Mouse (Mus musculus): ENCODE measurements at regions not wholly inside any gene's neighbourhood (a gene's known extent, or its start where the extent isn't known, plus 50 kb on each side); places are given as distances from the start of the nearest gene placed in this dataset.

- no peak for ATAC-seq
- no peaks in the 10 kb centered on the region for H3K4me1 ChIP-seq (ENCODE audit: insufficient read depth, low read depth, low read length)
- H3K9ac ChIP-seq (replicated peaks; ENCODE audit: low read depth): no peak overlapping the region
- WGBS: 89% methylated on average over 9 of the region's 9 CpGs
- H3K4me3 ChIP-seq (ENCODE audit: low read depth, low read length): no peak overlapping the region
- no peaks in the 10 kb centered on the region for H3K9me3 ChIP-seq (ENCODE audit: low read length)
- H3K27ac ChIP-seq (ENCODE audit: low read length): no peak overlapping the region
- DNase-seq (ENCODE audit: low spot score): no peak
- TF ChIP-seq CTCF (IDR thresholded peaks at IDR 0.05): no peak
- no peak for TF ChIP-seq EP300 (IDR thresholded peaks at IDR 0.05)
- H3K36me3 ChIP-seq (ENCODE audit: insufficient read depth, low read length): no peaks in the 10 kb centered on the region
- no peaks in the 10 kb centered on the region for H3K27me3 ChIP-seq (replicated peaks; ENCODE audit: insufficient read depth, low read length)
- H3K4me2 ChIP-seq (replicated peaks; ENCODE audit: low read depth, low read length): no peak overlapping the region
Observed at GRCm38 (mm10) chr9:67165486-67165885, 116.3 kb upstream of the Tpm1 start.

- no peak overlapping the region for H3K9ac ChIP-seq (replicated peaks; ENCODE audit: low read depth)
- 31% methylated on average over 6 of the region's 6 CpGs for WGBS
- DNase-seq (ENCODE audit: low spot score) (no peak), ATAC-seq (no peak)
- no peaks in the 10 kb centered on the region for H3K36me3 ChIP-seq (ENCODE audit: insufficient read depth, low read length)
- no peak for TF ChIP-seq CTCF (IDR thresholded peaks at IDR 0.05)
- no peak for TF ChIP-seq EP300 (IDR thresholded peaks at IDR 0.05)
- H3K27ac ChIP-seq (ENCODE audit: low read length): no peak overlapping the region
- no peak overlapping the region for H3K4me2 ChIP-seq (replicated peaks; ENCODE audit: low read depth, low read length)
- H3K9me3 ChIP-seq (ENCODE audit: low read length): no peaks in the 10 kb centered on the region
- H3K27me3 ChIP-seq (replicated peaks; ENCODE audit: insufficient read depth, low read length): no peaks in the 10 kb centered on the region
- no peak overlapping the region for H3K4me3 ChIP-seq (ENCODE audit: low read depth, low read length)
- H3K4me1 ChIP-seq (ENCODE audit: insufficient read depth, low read depth, low read length): no peaks in the 10 kb centered on the region
Observed at GRCm38 (mm10) chr9:67163746-67164145, 114.5 kb upstream of the Tpm1 start.

- TF ChIP-seq EP300 (IDR thresholded peaks at IDR 0.05) (no peak), CTCF (IDR thresholded peaks at IDR 0.05) (no peak)
- Histone ChIP-seq H3K9me3 (ENCODE audit: low read length) (no peaks in the 10 kb centered on the region), H3K4me2 (replicated peaks; ENCODE audit: low read depth, low read length) (no peak overlapping the region), H3K27me3 (replicated peaks; ENCODE audit: insufficient read depth, low read length) (no peaks in the 10 kb centered on the region), H3K9ac (replicated peaks; ENCODE audit: low read depth) (no peak overlapping the region), H3K4me1 (ENCODE audit: insufficient read depth, low read depth, low read length) (no peaks in the 10 kb centered on the region), H3K4me3 (ENCODE audit: low read depth, low read length) (no peak overlapping the region), H3K27ac (ENCODE audit: low read length) (no peak overlapping the region), H3K36me3 (ENCODE audit: insufficient read depth, low read length) (no peaks in the 10 kb centered on the region)
- WGBS: 51% methylated on average over 3 of the region's 3 CpGs
- ATAC-seq (0 out of 2 replicates have a peak, but pooled peaks have one; percentile 16), DNase-seq (ENCODE audit: low spot score) (no peak)
Observed at GRCm38 (mm10) chr9:67160785-67161455, 111.7 kb upstream of the Tpm1 start.

- Histone ChIP-seq H3K4me1 (ENCODE audit: insufficient read depth, low read depth, low read length) (no peaks in the 10 kb centered on the region), H3K9ac (replicated peaks; ENCODE audit: low read depth) (no peak overlapping the region), H3K36me3 (ENCODE audit: insufficient read depth, low read length) (no peaks in the 10 kb centered on the region), H3K4me2 (replicated peaks; ENCODE audit: low read depth, low read length) (no peak overlapping the region), H3K27ac (ENCODE audit: low read length) (no peak overlapping the region), H3K4me3 (ENCODE audit: low read depth, low read length) (no peak overlapping the region), H3K9me3 (ENCODE audit: low read length) (no peaks in the 10 kb centered on the region), H3K27me3 (replicated peaks; ENCODE audit: insufficient read depth, low read length) (no peaks in the 10 kb centered on the region)
- no peak for TF ChIP-seq CTCF (IDR thresholded peaks at IDR 0.05)
- no peak for TF ChIP-seq EP300 (IDR thresholded peaks at IDR 0.05)
- WGBS: 88% methylated on average over 5 of the region's 5 CpGs
- ATAC-seq (no peak), DNase-seq (ENCODE audit: low spot score) (no peak)
Observed at GRCm38 (mm10) chr9:67160350-67160749, 111.1 kb upstream of the Tpm1 start.

GRCm38 (mm10) chr9:67156590-67157259, 107.5 kb upstream of the Tpm1 start:
- no peak overlapping the region for H3K27ac ChIP-seq (ENCODE audit: low read length)
- peak; percentile 66 for DNase-seq (ENCODE audit: low spot score)

GRCm38 (mm10) chr9:67154062-67154461, 104.9 kb upstream of the Tpm1 start:
- ATAC-seq: no peak
- no peak overlapping the region for H3K9ac ChIP-seq (replicated peaks; ENCODE audit: low read depth)
- H3K4me1 ChIP-seq (ENCODE audit: insufficient read depth, low read depth, low read length): peaks cover 14% of the 10 kb centered on the region
- H3K27me3 ChIP-seq (replicated peaks; ENCODE audit: insufficient read depth, low read length): no peaks in the 10 kb centered on the region
- H3K27ac ChIP-seq (ENCODE audit: low read length): no peak overlapping the region
- no peaks in the 10 kb centered on the region for H3K36me3 ChIP-seq (ENCODE audit: insufficient read depth, low read length)
- H3K4me3 ChIP-seq (ENCODE audit: low read depth, low read length): no peak overlapping the region
- no peak for DNase-seq (ENCODE audit: low spot score)
- no peak overlapping the region for H3K4me2 ChIP-seq (replicated peaks; ENCODE audit: low read depth, low read length)
- TF ChIP-seq EP300 (IDR thresholded peaks at IDR 0.05) (no peak), CTCF (IDR thresholded peaks at IDR 0.05) (no peak)
- WGBS: 63% methylated on average over 6 of the region's 6 CpGs
- no peaks in the 10 kb centered on the region for H3K9me3 ChIP-seq (ENCODE audit: low read length)

More at GRCm38 (mm10) chr9:67156590-67157259, 107.5 kb upstream of the Tpm1 start:
- no peak; the same call in 1 of the 2 replicates for ATAC-seq
- H3K4me2 ChIP-seq (replicated peaks; ENCODE audit: low read depth, low read length): no peak overlapping the region
- no peaks in the 10 kb centered on the region for H3K27me3 ChIP-seq (replicated peaks; ENCODE audit: insufficient read depth, low read length)
- no peak overlapping the region for H3K4me3 ChIP-seq (ENCODE audit: low read depth, low read length)
- H3K9me3 ChIP-seq (ENCODE audit: low read length): no peaks in the 10 kb centered on the region
- no peak for TF ChIP-seq EP300 (IDR thresholded peaks at IDR 0.05)
- peak; percentile 84 for TF ChIP-seq CTCF (IDR thresholded peaks at IDR 0.05)
- H3K4me1 ChIP-seq (ENCODE audit: insufficient read depth, low read depth, low read length): peaks cover 14% of the 10 kb centered on the region
- 49% methylated on average over 3 of the region's 3 CpGs for WGBS
- H3K9ac ChIP-seq (replicated peaks; ENCODE audit: low read depth): no peak overlapping the region
- H3K36me3 ChIP-seq (ENCODE audit: insufficient read depth, low read length): no peaks in the 10 kb centered on the region
